Mouse (Mus musculus) myocyte (in vitro differentiated cells): ENCODE data around the gene Mettl7b. TPM values are rescaled to one million over a fixed set of nuclear protein-coding genes. Genes with fewer than 3 reads are reported as not detected.

ENCODE experiments used
- H3K27me3 ChIP-seq: one replicate; pipeline ENCODE4 v1.6.1; 2011; ENCODE audit not compliant: control insufficient read depth, insufficient read depth, insufficient read length
- H3K36me3 ChIP-seq: one replicate; pipeline ENCODE4 v1.6.1; 2011; ENCODE audit not compliant: control insufficient read depth, insufficient read depth
- H3K4me2 ChIP-seq: one replicate; pipeline ENCODE4 v1.6.1; 2011; ENCODE audit warnings: low read depth, control low read depth
- H3K4me3 ChIP-seq: one replicate; pipeline ENCODE4 v1.5.1; 2011; ENCODE audit warnings: mild to moderate bottlenecking, control low read depth, moderate library complexity
- H3K79me2 ChIP-seq: one replicate; pipeline ENCODE4 v1.6.1; 2011; ENCODE audit not compliant: control insufficient read depth, insufficient read depth
- H3ac ChIP-seq: one replicate; pipeline ENCODE4 v1.6.1; 2011; ENCODE audit not compliant: control insufficient read depth, insufficient read length
- CEBPB ChIP-seq: IDR thresholded peaks from 2 replicates; pipeline ENCODE4 v1.6.1; 2011; ENCODE audit warnings: mild to moderate bottlenecking, moderate library complexity; ENCODE audit not compliant: poor library complexity, insufficient read depth, severe bottlenecking
- E2F4 ChIP-seq: IDR thresholded peaks from one replicate; pipeline ENCODE4 v1.6.1; 2011; ENCODE audit warnings: mild to moderate bottlenecking, control low read depth, moderate library complexity; ENCODE audit not compliant: insufficient read depth
- MAX ChIP-seq: IDR thresholded peaks from one replicate; pipeline ENCODE4 v1.6.1; 2011; ENCODE audit warnings: low read depth, mild to moderate bottlenecking, control low read depth
- MYOD1 ChIP-seq, 3 experiments: IDR thresholded peaks; one replicate each; pipeline ENCODE4 v1.6.1; 2011; ENCODE audit warnings: control low read depth in 2 of 3, low read depth in 2 of 3, mild to moderate bottlenecking in 2 of 3, moderate library complexity in 1 of 3; ENCODE audit not compliant: insufficient read length in 2 of 3, control insufficient read depth in 1 of 3
- MYOG ChIP-seq, 3 experiments: IDR thresholded peaks; one replicate each; pipeline ENCODE4 v1.6.1; 2011; ENCODE audit warnings: control low read depth in 2 of 3, low read depth in 2 of 3, mild to moderate bottlenecking in 2 of 3; ENCODE audit not compliant: insufficient read length in 2 of 3, control insufficient read depth in 1 of 3, insufficient read depth in 1 of 3
- POLR2A ChIP-seq: IDR thresholded peaks from one replicate; pipeline ENCODE4 v1.6.1; 2011; ENCODE audit warnings: low read depth, mild to moderate bottlenecking, control low read depth, moderate library complexity; ENCODE audit not compliant: insufficient read length
- POLR2AphosphoS2 ChIP-seq: IDR thresholded peaks from one replicate; pipeline ENCODE4 v1.6.1; 2011; ENCODE audit warnings: low read depth, control low read depth; ENCODE audit not compliant: insufficient read length
- REST ChIP-seq: IDR thresholded peaks from one replicate; pipeline ENCODE4 v1.6.1; 2011; ENCODE audit warnings: mild to moderate bottlenecking, control low read depth, moderate library complexity; ENCODE audit not compliant: insufficient read depth, insufficient read length
- SRF ChIP-seq: IDR thresholded peaks from one replicate; pipeline ENCODE4 v1.6.1; 2011; ENCODE audit warnings: low read depth; ENCODE audit not compliant: control insufficient read depth, insufficient read length
- TCF12 ChIP-seq: IDR thresholded peaks from one replicate; pipeline ENCODE4 v1.6.1; 2011; ENCODE audit warnings: mild to moderate bottlenecking, control low read depth; ENCODE audit not compliant: poor library complexity, insufficient read depth, severe bottlenecking
- TCF3 ChIP-seq: IDR thresholded peaks from one replicate; pipeline ENCODE4 v1.6.1; 2011; ENCODE audit warnings: low read depth, control low read depth; ENCODE audit not compliant: insufficient read length
- USF1 ChIP-seq: IDR thresholded peaks from one replicate; pipeline ENCODE4 v1.6.1; 2011; ENCODE audit warnings: low read depth, mild to moderate bottlenecking, control low read depth, moderate library complexity
- polyA plus RNA-seq: library from polyadenylated mRNA; unstranded; fragments of >200 nt; fragmentation: generic; extraction: Trizol; gene quantifications from one replicate; pipeline ENCODE4 v1.2.1, GENCODE M21; 2012; ENCODE audit warnings: missing spikeins

Gene Mettl7b
- polyA plus RNA-seq, 1 experiment = 0.71 TPM

DNA sequence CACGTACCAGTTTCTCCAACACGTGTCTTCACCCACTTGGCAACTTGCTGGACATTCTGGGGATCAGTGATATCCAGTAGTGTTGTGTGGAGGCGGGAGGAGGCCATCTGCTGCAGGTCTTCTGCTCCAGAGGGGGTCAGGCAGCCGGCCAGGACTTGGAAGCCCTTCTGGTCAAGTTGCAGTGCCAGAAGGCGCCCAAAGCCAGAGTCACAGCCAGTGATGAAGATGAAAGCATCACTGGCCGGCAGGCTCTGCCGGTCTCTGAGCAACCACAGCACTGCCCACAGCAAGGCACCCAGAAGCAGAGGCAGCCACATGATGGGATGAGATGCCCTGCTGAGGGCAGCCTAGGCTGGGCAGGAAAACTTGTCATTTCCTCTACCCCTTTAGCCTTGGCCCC, 42.5 kb downstream of the Mettl7b start:
- Histone ChIP-seq H3K4me2 (peak overlapping the region; percentile 92), H3K27me3 (no peaks in the 10 kb centered on the region), H3K79me2 (peaks cover 24% of the 10 kb centered on the region), H3ac (peak overlapping the region; percentile 0), H3K36me3 (peaks cover 42% of the 10 kb centered on the region), H3K4me3 (peak overlapping the region; percentile 5)
- TF ChIP-seq CEBPB (no peak), MYOD1 (IDR thresholded peaks at IDR 0.05; ENCODE audit: control insufficient read depth in 1 of 3, insufficient read length in 2 of 3, low read depth in 2 of 3) (peak in 2 of 3 experiments; percentile 67 to 80), POLR2A (peak; percentile 82), POLR2AphosphoS2 (peak; percentile 94), USF1 (peak; percentile 34), MYOG (IDR thresholded peaks at IDR 0.05; ENCODE audit: control insufficient read depth in 1 of 3, insufficient read depth in 1 of 3, insufficient read length in 2 of 3, low read depth in 2 of 3) (peak in 2 of 3 experiments; percentile 19 to 20)

- H3K36me3 ChIP-seq = peaks cover 47% of the 10 kb centered on the region
- H3K27me3 ChIP-seq = no peaks in the 10 kb centered on the region
- H3K4me3 ChIP-seq = peak overlapping the region; percentile 5
- H3K4me2 ChIP-seq = peak overlapping the region; percentile 92
- TF ChIP-seq TCF3 (no peak), E2F4 (no peak), MAX (no peak), USF1 (no peak), TCF12 (no peak), POLR2AphosphoS2 (peak; percentile 56), POLR2A (peak; percentile 51)
- peaks cover 32% of the 10 kb centered on the region for H3K79me2 ChIP-seq
- H3ac ChIP-seq = no peak overlapping the region
Observed at GRCm38 (mm10) chr10:128917400-128917799, 43.4 kb downstream of the Mettl7b start.

DNA sequence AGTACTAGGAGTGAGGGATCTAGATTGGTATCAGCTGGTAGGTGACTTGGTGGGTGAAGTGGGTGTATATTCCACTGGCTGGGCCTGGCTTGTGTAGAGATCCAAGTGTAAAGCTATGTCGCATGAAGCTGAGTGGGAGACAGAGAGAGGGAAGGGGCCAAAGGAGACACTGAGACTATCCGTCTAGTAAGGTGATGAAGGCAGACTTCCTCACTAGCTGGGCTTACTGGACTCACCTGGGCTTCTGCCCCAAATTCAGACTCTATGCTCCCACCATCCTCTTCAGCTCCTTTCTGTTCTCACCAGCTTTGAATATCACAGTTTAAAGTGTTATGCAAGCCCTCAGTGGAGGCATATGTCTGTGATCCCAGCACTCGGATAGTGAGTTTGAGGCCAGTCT, 44.1 kb downstream of the Mettl7b start:
- Histone ChIP-seq H3ac (no peak overlapping the region), H3K4me2 (peak overlapping the region; percentile 92), H3K79me2 (peaks cover 40% of the 10 kb centered on the region), H3K36me3 (peaks cover 53% of the 10 kb centered on the region), H3K4me3 (no peak overlapping the region), H3K27me3 (no peaks in the 10 kb centered on the region)
- TF ChIP-seq TCF12 (no peak), MYOD1 (IDR thresholded peaks at IDR 0.05; ENCODE audit: control insufficient read depth in 1 of 3, insufficient read length in 2 of 3, low read depth in 2 of 3) (no peak), MAX (no peak), CEBPB (no peak), POLR2AphosphoS2 (peak; percentile 91), MYOG (IDR thresholded peaks at IDR 0.05; ENCODE audit: control insufficient read depth in 1 of 3, insufficient read depth in 1 of 3, insufficient read length in 2 of 3, low read depth in 2 of 3) (no peak), E2F4 (no peak), USF1 (no peak), REST (no peak), TCF3 (no peak), POLR2A (peak; percentile 47), SRF (no peak)

- H3K4me2 ChIP-seq = peak overlapping the region; percentile 93
- no peak overlapping the region for H3K4me3 ChIP-seq
- H3K27me3 ChIP-seq = no peaks in the 10 kb centered on the region
- TF ChIP-seq POLR2AphosphoS2 (peak; percentile 55), E2F4 (no peak)
- no peak overlapping the region for H3ac ChIP-seq
- H3K79me2 ChIP-seq = peaks cover 51% of the 10 kb centered on the region
- H3K36me3 ChIP-seq = peaks cover 61% of the 10 kb centered on the region
Observed at GRCm38 (mm10) chr10:128915550-128915949, 45.2 kb downstream of the Mettl7b start.

- no peak for TF ChIP-seq USF1
- TF ChIP-seq MAX = no peak
- TF ChIP-seq E2F4 = no peak
- no peak for TF ChIP-seq TCF12
- TF ChIP-seq POLR2A = peak; percentile 71
- TF ChIP-seq SRF = no peak
- no peak for TF ChIP-seq REST
- TF ChIP-seq MYOG (IDR thresholded peaks at IDR 0.05; ENCODE audit: control insufficient read depth in 1 of 3, insufficient read depth in 1 of 3, insufficient read length in 2 of 3, low read depth in 2 of 3) = no peak
- TF ChIP-seq TCF3 = no peak
- peak; percentile 97 for TF ChIP-seq POLR2AphosphoS2
- no peak for TF ChIP-seq CEBPB
- peak overlapping the region; percentile 96 for H3K4me3 ChIP-seq
- no peak overlapping the region for H3ac ChIP-seq
- H3K27me3 ChIP-seq = no peaks in the 10 kb centered on the region
- peaks cover 63% of the 10 kb centered on the region for H3K79me2 ChIP-seq
- peaks cover 61% of the 10 kb centered on the region for H3K36me3 ChIP-seq
- peak overlapping the region; percentile 93 for H3K4me2 ChIP-seq
Observed at GRCm38 (mm10) chr10:128913696-128914095, 47.1 kb downstream of the Mettl7b start.
